8 mouse cellular contexts compared by ENCODE assay signal in the genomic region with DNA sequence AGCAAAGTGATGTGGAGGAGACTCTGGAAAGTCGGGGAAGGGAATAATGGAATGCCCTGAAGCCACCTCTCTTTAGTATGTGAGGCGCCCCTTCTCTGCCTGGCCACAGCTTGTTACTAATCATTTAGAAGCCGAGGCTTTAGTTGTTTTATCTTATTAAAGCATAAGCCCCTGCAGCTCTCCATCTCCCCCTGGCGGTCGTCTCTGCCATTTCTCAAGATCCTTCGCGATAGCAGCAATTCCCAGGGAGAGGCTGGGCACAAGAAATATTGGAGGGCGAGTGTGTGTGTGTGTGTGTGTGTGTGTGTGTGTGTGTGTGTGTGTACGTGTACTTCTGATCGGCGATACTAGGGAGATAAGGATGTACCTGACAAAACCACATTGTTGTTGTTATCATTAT. TPM values are rescaled to one million over a fixed set of nuclear protein-coding genes. Genes with fewer than 3 reads are reported as not detected.
DNase-seq lines count a peak whose midpoint lies in the region; ATAC-seq lines count a peak whose summit lies in the region.

No protein-coding gene starts in this region.

- H3K27ac ChIP-seq in intestine, embryonic 16.5 days (ENCODE audit: low read length) = no peak overlapping the region

- intact Hi-C loops in left cerebral cortex, postnatal 25 days (cut with DNase I) = loop anchor here (2.0 to 10.0 kb wide), 5 partner anchors 126 to 590 kb away; a partner anchor contains a TSS

- no peaks in the 10 kb centered on the region for H3K36me3 ChIP-seq in intestine, embryonic 16.5 days (ENCODE audit: control insufficient read depth, insufficient read depth, low read length)

- ATAC-seq in granulocyte monocyte progenitor cell, adult 5-6 weeks (replicated peaks; ENCODE audit: poor library complexity, severe bottlenecking) = peak; percentile 49
- peak; percentile 36; the same call in 1 of the 2 replicates for ATAC-seq in intestine, embryonic 16.5 days
- peak; percentile 27; the same call in 1 of the 2 replicates for ATAC-seq in megakaryocyte-erythroid progenitor cell, adult 5-6 weeks (replicated peaks; ENCODE audit: low FRiP score, low TSS enrichment, poor library complexity, severe bottlenecking)
- ATAC-seq in erythroblast, adult 5-6 weeks (replicated peaks; ENCODE audit: low FRiP score, poor library complexity, severe bottlenecking) = no peak

- H3K4me3 ChIP-seq in intestine, embryonic 16.5 days (ENCODE audit: low read length) = peak overlapping the region; percentile 52

- H3K9ac ChIP-seq in intestine, embryonic 16.5 days (ENCODE audit: low read depth, low read length) = no peak overlapping the region

- H3K4me1 ChIP-seq in intestine, embryonic 16.5 days (ENCODE audit: control insufficient read depth, insufficient read depth, low read length) = peaks cover 13% of the 10 kb centered on the region; the same call in 1 of the 2 replicates

- peak; percentile 75 to 80 for DNase-seq in adrenal gland, adult 18-20 months (ENCODE audit: low spot score in 2 of 2)
- DNase-seq in embryo, embryonic 10 days (ENCODE audit: low spot score) = peak; percentile 75
- DNase-seq in left cerebral cortex, postnatal 25 days (ENCODE audit: low spot score in 2 of 2) = peak; percentile 70 to 79
- peak; percentile 57 for DNase-seq in skeletal muscle tissue, adult 2 months (ENCODE audit: low read depth, low spot score)

- H3K27me3 ChIP-seq in intestine, embryonic 16.5 days (replicated peaks; ENCODE audit: control insufficient read depth, insufficient read depth, low read length) = 0 out of 2 replicates have a peak, but pooled peaks cover 4% of the 10 kb centered on the region

- WGBS in intestine, embryonic 16.5 days = 8% methylated on average over 11 of the region's 11 CpGs

- no peaks in the 10 kb centered on the region for H3K9me3 ChIP-seq in intestine, embryonic 16.5 days (ENCODE audit: control insufficient read depth, low read length)

- peak overlapping the region; percentile 63 for H3K4me2 ChIP-seq in intestine, embryonic 16.5 days (ENCODE audit: low read depth, low read length)

RNA-seq across cellular contexts. Expression of a gene that starts 0.7 kb away (rescaled TPM):
- 1 to 10 TPM; 1.2 to 2.2 TPM for total RNA-seq in adrenal gland, adult 18-20 months (2021)
- not detected in 2 replicates for total RNA-seq in granulocyte monocyte progenitor cell, adult 5-6 weeks (2014; fragmentation: Nextera tagmentation)
- not detected in 2 replicates for total RNA-seq in granulocyte monocyte progenitor cell, adult 5-6 weeks (2017)
- 5.7 and 6.3 TPM in 2 replicates for polyA plus RNA-seq in intestine, embryonic 16.5 days (2015; fragmentation: Nextera tagmentation; extraction: Ambion mirVana)
- total RNA-seq in left cerebral cortex, postnatal 25 days (2021) = 1 to 10 TPM; 2.6 to 2.7 TPM
- not detected in 2 replicates for total RNA-seq in megakaryocyte-erythroid progenitor cell, adult 5-6 weeks (2014; fragmentation: Nextera tagmentation)
- 0.56 TPM in 1 of 2 replicates, not detected in the other for total RNA-seq in megakaryocyte-erythroid progenitor cell, adult 5-6 weeks (2017)
- not detected in 2 replicates for total RNA-seq in erythroblast, adult 5-6 weeks (2015; ENCODE audit: low replicate concordance)
- not detected in 2 replicates for total RNA-seq in erythroblast, adult 5-6 weeks (2017; ENCODE audit: low replicate concordance)
